Mouse (Mus musculus) intestine, embryonic 16.5 days (tissue): ENCODE measurements around the gene Ostc. TPM values are rescaled to one million over a fixed set of nuclear protein-coding genes. Genes with fewer than 3 reads are reported as not detected.

Source experiments
- ATAC-seq: fragments of 200-750 bp; cut with Nextera tagmentation; 2 replicates; pipeline ENCODE4 v1.8.0; 2017; ENCODE audit warnings: moderate TSS enrichment, moderate library complexity
- H3K27ac ChIP-seq: fragments of 300-500 bp; sonication (generic); 2 replicates; pipeline ENCODE4 v1.5.1; 2014; ENCODE audit warnings: mild to moderate bottlenecking, low read length
- H3K27me3 ChIP-seq: fragments of 300-500 bp; sonication (generic); replicated peaks from 2 replicates; pipeline ENCODE4 v1.6.1; 2014; ENCODE audit warnings: low read length, control low read depth, mixed read lengths; ENCODE audit not compliant: control insufficient read depth, insufficient read depth
- H3K36me3 ChIP-seq: fragments of 300-500 bp; sonication (generic); 2 replicates; pipeline ENCODE4 v1.6.1; 2014; ENCODE audit warnings: low read length, control low read depth; ENCODE audit not compliant: control insufficient read depth, insufficient read depth
- H3K4me1 ChIP-seq: fragments of 300-500 bp; sonication (generic); 2 replicates; pipeline ENCODE4 v1.6.1; 2014; ENCODE audit warnings: low read length, control low read depth, mixed read lengths; ENCODE audit not compliant: control insufficient read depth, insufficient read depth
- H3K4me2 ChIP-seq: fragments of 300-500 bp; sonication (generic); 2 replicates; pipeline ENCODE4 v1.6.1; 2014; ENCODE audit warnings: low read depth, low read length, control low read depth
- H3K4me3 ChIP-seq: fragments of 300-500 bp; sonication (generic); 2 replicates; pipeline ENCODE4 v1.5.1; 2014; ENCODE audit warnings: mild to moderate bottlenecking, low read length
- H3K9ac ChIP-seq: fragments of 300-500 bp; sonication (generic); 2 replicates; pipeline ENCODE4 v1.6.1; 2014; ENCODE audit warnings: low read depth, low read length
- H3K9me3 ChIP-seq: fragments of 300-500 bp; sonication (generic); 2 replicates; pipeline ENCODE4 v1.6.1; 2016; ENCODE audit warnings: low read length, control low read depth; ENCODE audit not compliant: control insufficient read depth
- WGBS: fragments of 180-500 bp; shearing (Covaris S2); extraction: QIAGEN DNeasy Blood & Tissue Kit; methylation state at CpG from one replicate; pipeline ENCODE4 v1.1.7; 2014; 5-methylcytosine and 5-hydroxymethylcytosine counted together
- polyA plus RNA-seq: library from polyadenylated mRNA; unstranded; fragments of >200 nt; fragmentation: Nextera tagmentation; extraction: Ambion mirVana; gene quantifications from 2 replicates; pipeline ENCODE4 v1.2.1, GENCODE M21; 2015

The Ostc gene
- polyA plus RNA-seq, 1 experiment from 2014 or later, result 398 TPM

- Histone ChIP-seq H3K4me3 (peak overlapping the region; percentile 83), H3K27ac (peak overlapping the region; percentile 80), H3K27me3 (no peaks in the 10 kb centered on the region), H3K9me3 (no peaks in the 10 kb centered on the region), H3K36me3 (peaks cover 16% of the 10 kb centered on the region), H3K4me2 (peak overlapping the region; percentile 67), H3K9ac (peak overlapping the region; percentile 93), H3K4me1 (peaks cover 14% of the 10 kb centered on the region)
- ATAC-seq, result peak; percentile 70
- under 1% methylated on average over 58 of the region's 58 CpGs for WGBS
These were observed 20.4 kb upstream of the Ostc start for GRCm38 (mm10) chr3:130729472-130730188.

- Histone ChIP-seq H3K4me2 (no peak overlapping the region), H3K9me3 (no peaks in the 10 kb centered on the region), H3K27me3 (no peaks in the 10 kb centered on the region), H3K27ac (no peak overlapping the region), H3K9ac (no peak overlapping the region), H3K4me3 (no peak overlapping the region), H3K4me1 (peaks cover 14% of the 10 kb centered on the region), H3K36me3 (peaks cover 16% of the 10 kb centered on the region)
- WGBS, result 86% methylated on average over 4 of the region's 4 CpGs
- no peak for ATAC-seq
These were observed 18.4 kb upstream of the Ostc start for GRCm38 (mm10) chr3:130727676-130728075.

GRCm38 (mm10) chr3:130727036-130727435, 17.8 kb upstream of the Ostc start:
- Histone ChIP-seq H3K4me2 (no peak overlapping the region), H3K27me3 (no peaks in the 10 kb centered on the region), H3K27ac (no peak overlapping the region), H3K9ac (no peak overlapping the region), H3K4me3 (no peak overlapping the region), H3K9me3 (no peaks in the 10 kb centered on the region), H3K36me3 (peaks cover 16% of the 10 kb centered on the region), H3K4me1 (peaks cover 14% of the 10 kb centered on the region)
- ATAC-seq, result no peak
- WGBS, result 75% methylated on average over 1 of the region's 1 CpGs

GRCm38 (mm10) chr3:130725718-130726117, 16.5 kb upstream of the Ostc start:
- Histone ChIP-seq H3K4me1 (peaks cover 11% of the 10 kb centered on the region), H3K9me3 (no peaks in the 10 kb centered on the region), H3K27me3 (no peaks in the 10 kb centered on the region), H3K4me2 (no peak overlapping the region), H3K27ac (no peak overlapping the region), H3K4me3 (no peak overlapping the region), H3K36me3 (peaks cover 16% of the 10 kb centered on the region), H3K9ac (no peak overlapping the region)
- WGBS, result 74% methylated on average over 2 of the region's 2 CpGs
- ATAC-seq, result no peak

- H3K27me3 ChIP-seq, result no peaks in the 10 kb centered on the region
- ATAC-seq, result no peak
- peaks cover 13% of the 10 kb centered on the region for H3K36me3 ChIP-seq
- H3K9me3 ChIP-seq, result no peaks in the 10 kb centered on the region
- H3K4me1 ChIP-seq, result 0 out of 2 replicates have a peak, but pooled peaks cover 2% of the 10 kb centered on the region
- H3K4me2 ChIP-seq, result no peak overlapping the region
- no peak overlapping the region for H3K9ac ChIP-seq
- WGBS, result 73% methylated on average over 11 of the region's 11 CpGs
- no peak overlapping the region for H3K27ac ChIP-seq
- H3K4me3 ChIP-seq, result no peak overlapping the region
These were observed 13.7 kb upstream of the Ostc start for GRCm38 (mm10) chr3:130722733-130723478.

- Histone ChIP-seq H3K4me3 (no peak overlapping the region), H3K9ac (no peak overlapping the region), H3K4me2 (no peak overlapping the region), H3K9me3 (no peaks in the 10 kb centered on the region), H3K27me3 (no peaks in the 10 kb centered on the region), H3K36me3 (no peaks in the 10 kb centered on the region), H3K4me1 (no peaks in the 10 kb centered on the region), H3K27ac (no peak overlapping the region)
- ATAC-seq, result no peak
- WGBS, result 85% methylated on average over 4 of the region's 4 CpGs
These were observed 11.0 kb upstream of the Ostc start for GRCm38 (mm10) chr3:130720225-130720624.

- H3K4me2 ChIP-seq, result no peak overlapping the region
- no peak for ATAC-seq
- 69% methylated on average over 4 of the region's 4 CpGs for WGBS
These were observed 9.6 kb upstream of the Ostc start for GRCm38 (mm10) chr3:130718871-130719270.

GRCm38 (mm10) chr3:130716555-130716954, 7.3 kb upstream of the Ostc start:
- H3K4me2 ChIP-seq, result no peak overlapping the region
- no peaks in the 10 kb centered on the region for H3K9me3 ChIP-seq
- H3K27me3 ChIP-seq, result no peaks in the 10 kb centered on the region
- no peak overlapping the region for H3K4me3 ChIP-seq
- H3K27ac ChIP-seq, result no peak overlapping the region
- H3K9ac ChIP-seq, result no peak overlapping the region
- no peaks in the 10 kb centered on the region for H3K36me3 ChIP-seq
- ATAC-seq, result no peak
- WGBS, result 89% methylated on average over 7 of the region's 7 CpGs
- no peaks in the 10 kb centered on the region for H3K4me1 ChIP-seq

More at GRCm38 (mm10) chr3:130718871-130719270, 9.6 kb upstream of the Ostc start:
- H3K9ac ChIP-seq, result no peak overlapping the region
- H3K9me3 ChIP-seq, result no peaks in the 10 kb centered on the region
- no peaks in the 10 kb centered on the region for H3K27me3 ChIP-seq
- no peaks in the 10 kb centered on the region for H3K36me3 ChIP-seq
- H3K4me1 ChIP-seq, result no peaks in the 10 kb centered on the region
- no peak overlapping the region for H3K4me3 ChIP-seq
- H3K27ac ChIP-seq, result no peak overlapping the region

- no peaks in the 10 kb centered on the region for H3K36me3 ChIP-seq
- no peaks in the 10 kb centered on the region for H3K27me3 ChIP-seq
- peak; percentile 36; the same call in 1 of the 2 replicates for ATAC-seq
- H3K4me3 ChIP-seq, result peak overlapping the region; percentile 39
- H3K9ac ChIP-seq, result peak overlapping the region; percentile 37; the same call in 1 of the 2 replicates
- peak overlapping the region; percentile 49 for H3K4me2 ChIP-seq
- H3K4me1 ChIP-seq, result no peaks in the 10 kb centered on the region
- WGBS, result 11% methylated on average over 22 of the region's 22 CpGs
- no peak overlapping the region for H3K27ac ChIP-seq
- H3K9me3 ChIP-seq, result no peaks in the 10 kb centered on the region
These were observed 5.7 kb upstream of the Ostc start for GRCm38 (mm10) chr3:130714775-130715568.
